Mouse (Mus musculus): Measurements from ENCODE around the gene Galnt10. TPM values are rescaled to one million over a fixed set of nuclear protein-coding genes. Genes with fewer than 3 reads are reported as not detected.

The Galnt10 gene
- polyA plus RNA-seq, 1 experiment = 19.4 TPM

GRCm38 (mm10) chr11:57827048-57827914 lies 182.0 kb downstream of the Galnt10 start:
- Histone ChIP-seq H3K27me3 (ENCODE audit: control insufficient read depth, insufficient read depth, low read length) (peaks cover 28% of the 10 kb centered on the region), H3K27ac (ENCODE audit: insufficient read depth, low read length) (no peak overlapping the region), H3K4me1 (ENCODE audit: control insufficient read depth, insufficient read depth, insufficient read length) (peaks cover 4% of the 10 kb centered on the region; the same call in 1 of the 2 replicates), H3K4me3 (ENCODE audit: extremely low read depth, insufficient read depth, insufficient read length) (peak overlapping the region; percentile 34; the same call in 1 of the 2 replicates), H3K36me3 (ENCODE audit: control insufficient read depth, insufficient read depth, low read length) (no peaks in the 10 kb centered on the region)
- TF ChIP-seq CTCF (IDR thresholded peaks at IDR 0.05; ENCODE audit: extremely low read depth, insufficient read depth, insufficient read length, insufficient replicate concordance) (no peak), POLR2A (IDR thresholded peaks at IDR 0.05; ENCODE audit: low read depth, low read length) (no peak)
- WGBS = 3% methylated on average over 41 of the region's 41 CpGs
- DNase-seq (ENCODE audit: low read depth in 1 of 2, low spot score in 2 of 2) = no peak

GRCm38 (mm10) chr11:57827915-57828545 lies 182.8 kb downstream of the Galnt10 start:
- Histone ChIP-seq H3K36me3 (ENCODE audit: control insufficient read depth, insufficient read depth, low read length) (no peaks in the 10 kb centered on the region), H3K27me3 (ENCODE audit: control insufficient read depth, insufficient read depth, low read length) (peaks cover 31% of the 10 kb centered on the region), H3K27ac (ENCODE audit: insufficient read depth, low read length) (no peak overlapping the region), H3K4me1 (ENCODE audit: control insufficient read depth, insufficient read depth, insufficient read length) (peaks cover 4% of the 10 kb centered on the region; the same call in 1 of the 2 replicates), H3K4me3 (ENCODE audit: extremely low read depth, insufficient read depth, insufficient read length) (peak overlapping the region; percentile 34; the same call in 1 of the 2 replicates)
- WGBS = 1% methylated on average over 33 of the region's 33 CpGs
- DNase-seq (ENCODE audit: low read depth in 1 of 2, low spot score in 2 of 2) = peak in 1 of 2 experiments; percentile 7
- TF ChIP-seq POLR2A (IDR thresholded peaks at IDR 0.05; ENCODE audit: low read depth, low read length) = no peak
- no peak for TF ChIP-seq CTCF (IDR thresholded peaks at IDR 0.05; ENCODE audit: extremely low read depth, insufficient read depth, insufficient read length, insufficient replicate concordance)

- 14% methylated on average over 53 of the region's 53 CpGs for WGBS
- no peak for DNase-seq (ENCODE audit: low read depth in 1 of 2, low spot score in 2 of 2)
- no peak overlapping the region for H3K27ac ChIP-seq (ENCODE audit: insufficient read depth, low read length)
- TF ChIP-seq CTCF (IDR thresholded peaks at IDR 0.05; ENCODE audit: extremely low read depth, insufficient read depth, insufficient read length, insufficient replicate concordance) (no peak), POLR2A (IDR thresholded peaks at IDR 0.05; ENCODE audit: low read depth, low read length) (no peak)
- H3K27me3 ChIP-seq (ENCODE audit: control insufficient read depth, insufficient read depth, low read length) = peaks cover 35% of the 10 kb centered on the region
- no peaks in the 10 kb centered on the region for H3K36me3 ChIP-seq (ENCODE audit: control insufficient read depth, insufficient read depth, low read length)
- no peak overlapping the region for H3K4me3 ChIP-seq (ENCODE audit: extremely low read depth, insufficient read depth, insufficient read length)
- H3K4me1 ChIP-seq (ENCODE audit: control insufficient read depth, insufficient read depth, insufficient read length) = peaks cover 4% of the 10 kb centered on the region; the same call in 1 of the 2 replicates
These were observed 184.0 kb downstream of the Galnt10 start for GRCm38 (mm10) chr11:57828955-57829870.

- Histone ChIP-seq H3K27ac (ENCODE audit: insufficient read depth, low read length) (no peak overlapping the region), H3K36me3 (ENCODE audit: control insufficient read depth, insufficient read depth, low read length) (no peaks in the 10 kb centered on the region), H3K27me3 (ENCODE audit: control insufficient read depth, insufficient read depth, low read length) (peaks cover 35% of the 10 kb centered on the region), H3K4me3 (ENCODE audit: extremely low read depth, insufficient read depth, insufficient read length) (no peak overlapping the region), H3K4me1 (ENCODE audit: control insufficient read depth, insufficient read depth, insufficient read length) (peaks cover 4% of the 10 kb centered on the region; the same call in 1 of the 2 replicates)
- TF ChIP-seq CTCF (IDR thresholded peaks at IDR 0.05; ENCODE audit: extremely low read depth, insufficient read depth, insufficient read length, insufficient replicate concordance) (no peak), POLR2A (IDR thresholded peaks at IDR 0.05; ENCODE audit: low read depth, low read length) (no peak)
- no peak for DNase-seq (ENCODE audit: low read depth in 1 of 2, low spot score in 2 of 2)
- whole genome bisulfite sequencing = 72% methylated on average over 17 of the region's 17 CpGs
These were observed 184.9 kb downstream of the Galnt10 start for GRCm38 (mm10) chr11:57829871-57830775.

GRCm38 (mm10) chr11:57831281-57831781 lies 186.1 kb downstream of the Galnt10 start:
- WGBS = 22% methylated on average over 31 of the region's 31 CpGs
- DNase-seq (ENCODE audit: low read depth in 1 of 2, low spot score in 2 of 2) = no peak
- Histone ChIP-seq H3K36me3 (ENCODE audit: control insufficient read depth, insufficient read depth, low read length) (no peaks in the 10 kb centered on the region), H3K4me3 (ENCODE audit: extremely low read depth, insufficient read depth, insufficient read length) (no peak overlapping the region), H3K27me3 (ENCODE audit: control insufficient read depth, insufficient read depth, low read length) (peaks cover 37% of the 10 kb centered on the region), H3K4me1 (ENCODE audit: control insufficient read depth, insufficient read depth, insufficient read length) (peaks cover 4% of the 10 kb centered on the region; the same call in 1 of the 2 replicates), H3K27ac (ENCODE audit: insufficient read depth, low read length) (no peak overlapping the region)
- TF ChIP-seq CTCF (IDR thresholded peaks at IDR 0.05; ENCODE audit: extremely low read depth, insufficient read depth, insufficient read length, insufficient replicate concordance) = no peak
- TF ChIP-seq POLR2A (IDR thresholded peaks at IDR 0.05; ENCODE audit: low read depth, low read length) = no peak

All from spleen, adult 2 months (tissue).